Mouse (Mus musculus): ENCODE measurements around the gene Schip1.

DNA sequence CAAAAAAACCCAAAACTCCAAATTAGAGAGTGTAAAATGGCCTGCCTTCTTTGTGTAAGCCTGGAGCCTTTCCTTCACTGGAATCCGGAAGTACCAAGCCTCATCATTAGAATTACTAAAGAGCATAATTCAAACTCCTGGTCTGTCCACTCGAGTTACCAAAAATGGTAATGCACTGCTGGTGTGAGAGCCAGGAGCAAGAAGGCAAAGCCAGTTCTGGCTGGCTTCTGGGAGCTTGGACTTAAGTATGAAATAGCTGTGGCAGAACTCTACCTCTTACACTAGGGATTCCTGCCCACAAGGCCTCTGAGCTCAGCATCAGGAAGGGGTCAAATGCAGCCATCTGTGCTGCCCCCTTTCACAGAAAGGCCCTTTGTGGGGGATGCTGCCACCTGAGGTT lies 412.9 kb downstream of the Schip1 start:
- TF ChIP-seq CTCF (IDR thresholded peaks at IDR 0.05; ENCODE audit: insufficient read depth, low read length) = no peak
- no peak for TF ChIP-seq POLR2A (IDR thresholded peaks at IDR 0.05; ENCODE audit: borderline replicate concordance, extremely low read depth, low read depth, low read length)

All from lung, adult 2 months (tissue).